Mouse (Mus musculus): ENCODE data around the gene Tax1bp1.

GRCm38 (mm10) chr6:52671791-52672190 is 41.7 kb upstream of the Tax1bp1 start:
- TF ChIP-seq CTCF (IDR thresholded peaks at IDR 0.05; ENCODE audit: low read depth, low read length): no peak
- TF ChIP-seq POLR2A (IDR thresholded peaks at IDR 0.05; ENCODE audit: extremely low read depth, insufficient read depth, low read length): no peak

Measured in liver, adult 2 months (tissue).